Mouse (Mus musculus): ENCODE measurements around the gene Sox21.
A peak's percentile ranks its signal among the peaks of the same experiment; 100 is the strongest.

Sox21 gene

GRCm38 (mm10) chr14:118236886-118237289 is at the start of gene Sox21:
Gene Sox21 (minus strand): TSS chr14:118237030.
- DNase-seq (ENCODE audit: low spot score in 2 of 2), result peak in 1 of 2 experiments; percentile 38

- DNase-seq (ENCODE audit: low spot score in 2 of 2), result no peak
Measured at GRCm38 (mm10) chr14:118286096-118286495, 49.3 kb upstream of the Sox21 start.

GRCm38 (mm10) chr14:118282917-118283316 is 46.1 kb upstream of the Sox21 start:
- DNase-seq (ENCODE audit: low spot score in 2 of 2), result no peak

DNA sequence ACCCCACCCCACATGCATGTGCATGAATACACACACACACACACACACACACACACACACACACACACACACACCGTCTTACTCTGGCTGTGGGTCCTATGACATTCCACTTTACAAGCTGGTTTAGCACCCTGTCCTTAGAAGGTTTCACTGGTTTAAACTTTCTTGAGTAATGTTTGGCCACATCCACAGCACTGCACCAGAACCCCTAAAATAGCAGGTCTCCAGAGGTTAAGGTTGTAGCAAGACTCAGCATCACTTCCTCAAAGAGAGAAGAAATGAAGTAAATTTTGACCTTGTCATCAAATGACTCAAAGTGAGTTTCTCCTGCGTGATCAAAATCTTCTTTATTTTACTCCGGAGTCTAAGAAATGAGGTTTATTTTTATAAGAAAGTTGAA is 45.4 kb upstream of the Sox21 start:
- DNase-seq (ENCODE audit: low spot score in 2 of 2), result no peak

- no peak for DNase-seq (ENCODE audit: low spot score in 2 of 2)
Measured at GRCm38 (mm10) chr14:118277704-118278498, 41.1 kb upstream of the Sox21 start.

- DNase-seq (ENCODE audit: low spot score in 2 of 2), result no peak
Measured at GRCm38 (mm10) chr14:118272594-118273555, 36.0 kb upstream of the Sox21 start.

- DNase-seq (ENCODE audit: low spot score in 2 of 2), result no peak
Measured at GRCm38 (mm10) chr14:118268849-118269248, 32.0 kb upstream of the Sox21 start.

DNA sequence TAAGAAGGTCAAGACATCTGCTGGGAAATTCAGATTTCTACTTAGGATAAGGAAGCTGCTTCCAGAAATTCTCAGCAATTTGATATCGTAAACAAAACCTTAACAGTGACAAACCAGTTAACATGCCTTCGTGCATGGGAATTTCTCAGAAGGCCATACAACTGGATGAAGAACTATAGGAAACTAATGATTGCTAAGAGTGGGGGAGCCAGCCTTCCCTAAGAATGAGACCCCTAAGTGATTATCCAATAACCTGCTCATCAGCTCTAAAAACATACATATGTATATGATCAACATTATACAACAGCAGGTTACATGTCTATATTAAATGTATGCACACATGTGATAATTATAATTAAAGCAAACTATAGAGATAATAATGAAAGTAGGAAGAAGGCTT is 29.8 kb upstream of the Sox21 start, which contains the start of gene Gm9376:
TSS of gene Gm9376 (plus strand) at position 301 of the 400 bp plus-strand sequence.
- DNase-seq (ENCODE audit: low spot score in 2 of 2), result no peak

GRCm38 (mm10) chr14:118253381-118253780 is 16.6 kb upstream of the Sox21 start:
- no peak for DNase-seq (ENCODE audit: low spot score in 2 of 2)

- DNase-seq (ENCODE audit: low spot score in 2 of 2), result no peak
Measured at GRCm38 (mm10) chr14:118241416-118241815, 4.6 kb upstream of the Sox21 start.

DNA sequence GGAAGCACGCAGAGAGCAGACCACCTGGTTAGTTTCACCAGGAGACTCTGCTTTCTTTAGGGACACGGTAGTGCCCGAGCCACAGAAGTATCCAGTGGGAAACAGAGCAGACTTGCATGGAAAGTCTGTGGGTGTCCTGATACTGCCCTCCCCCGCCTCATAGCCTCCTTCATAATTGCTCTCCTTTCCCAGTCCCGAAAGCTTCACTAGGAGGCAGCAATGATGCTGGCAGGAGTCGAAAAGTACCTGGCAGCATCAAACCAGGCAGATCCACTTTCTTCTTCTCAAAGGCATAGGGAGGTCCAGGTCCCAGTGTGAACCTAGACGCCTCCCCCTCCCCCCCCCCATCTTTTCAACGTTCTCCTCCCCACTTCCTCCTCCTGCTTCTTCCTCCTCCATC is 2.5 kb upstream of the Sox21 start:
- no peak for DNase-seq (ENCODE audit: low spot score in 2 of 2)

DNA sequence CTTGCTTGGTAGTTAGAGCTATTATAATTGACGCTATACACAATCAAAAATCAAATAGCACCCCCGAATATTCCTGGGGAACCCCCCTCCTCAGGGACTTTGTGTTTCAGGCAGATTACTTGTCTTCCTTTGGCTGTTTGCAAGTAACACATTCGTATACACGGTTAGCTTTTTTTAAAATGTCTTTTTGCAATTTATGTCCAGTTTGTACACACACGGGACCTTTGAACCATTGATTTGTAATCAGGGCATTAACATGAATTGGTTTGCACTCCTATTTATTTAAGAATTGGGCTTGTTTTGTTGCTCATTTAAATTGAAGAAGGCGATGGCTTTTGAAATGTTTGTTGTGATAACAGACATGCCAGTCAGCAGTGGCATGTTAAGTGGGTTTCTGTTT is 956 bp upstream of the Sox21 start:
- no peak for DNase-seq (ENCODE audit: low spot score in 2 of 2)

DNA sequence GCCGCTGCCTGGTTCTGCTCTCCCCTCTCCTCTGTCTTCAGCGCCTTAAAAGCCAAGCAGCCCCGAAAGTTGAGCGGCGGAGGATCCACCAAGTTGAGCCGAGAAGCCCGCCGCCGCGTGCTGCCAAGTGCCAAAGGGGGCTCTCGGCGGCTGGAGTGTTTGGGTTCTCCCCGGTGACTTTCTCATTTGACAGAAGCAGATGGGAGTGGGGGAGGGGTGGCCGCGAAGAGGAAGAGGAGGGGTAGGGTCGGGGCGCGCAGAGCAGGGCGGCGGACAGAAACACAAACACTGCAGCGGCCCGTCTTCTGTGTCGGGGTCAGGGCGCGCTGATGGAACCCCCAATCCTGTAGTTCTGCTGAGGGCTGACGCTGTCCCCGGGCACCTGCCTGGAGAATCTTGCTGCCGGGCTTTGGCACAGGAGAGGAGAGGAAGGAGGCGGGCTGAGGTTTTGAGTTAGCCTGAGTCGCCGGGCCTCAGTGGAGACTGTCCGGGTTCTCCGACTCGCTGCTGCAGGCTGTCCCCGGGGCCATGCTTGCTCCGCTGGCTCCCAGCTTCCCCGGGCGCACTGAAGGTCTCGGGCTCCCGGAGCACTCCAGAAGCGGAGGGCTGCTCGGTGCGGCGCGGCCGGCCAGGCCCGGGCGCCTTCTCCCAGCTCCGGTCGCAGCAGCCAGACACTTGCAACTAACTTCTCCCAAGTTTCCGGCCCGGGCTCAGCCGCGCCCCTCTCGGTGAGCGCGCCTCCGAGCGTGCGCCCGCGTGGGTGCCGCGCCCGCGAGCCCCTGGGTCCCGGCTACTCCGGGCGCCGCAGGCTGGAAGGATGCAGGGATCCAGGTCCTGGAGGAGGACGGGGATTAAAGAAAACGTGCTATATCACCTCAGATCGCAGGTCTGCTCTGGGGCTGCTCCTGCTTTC is 601 bp downstream of the Sox21 start:
- DNase-seq (ENCODE audit: low spot score in 2 of 2), result no peak

- DNase-seq (ENCODE audit: low spot score in 2 of 2), result no peak
Measured at GRCm38 (mm10) chr14:118235361-118235972, 1.4 kb downstream of the Sox21 start.

GRCm38 (mm10) chr14:118234541-118235210 is 2.2 kb downstream of the Sox21 start:
- no peak for DNase-seq (ENCODE audit: low spot score in 2 of 2)

GRCm38 (mm10) chr14:118233786-118234540 is 2.9 kb downstream of the Sox21 start:
- no peak for DNase-seq (ENCODE audit: low spot score in 2 of 2)

- DNase-seq (ENCODE audit: low spot score in 2 of 2), result no peak
Measured at GRCm38 (mm10) chr14:118232381-118232970, 4.4 kb downstream of the Sox21 start.

GRCm38 (mm10) chr14:118226471-118227155 is 10.2 kb downstream of the Sox21 start:
- no peak for DNase-seq (ENCODE audit: low spot score in 2 of 2)

DNA sequence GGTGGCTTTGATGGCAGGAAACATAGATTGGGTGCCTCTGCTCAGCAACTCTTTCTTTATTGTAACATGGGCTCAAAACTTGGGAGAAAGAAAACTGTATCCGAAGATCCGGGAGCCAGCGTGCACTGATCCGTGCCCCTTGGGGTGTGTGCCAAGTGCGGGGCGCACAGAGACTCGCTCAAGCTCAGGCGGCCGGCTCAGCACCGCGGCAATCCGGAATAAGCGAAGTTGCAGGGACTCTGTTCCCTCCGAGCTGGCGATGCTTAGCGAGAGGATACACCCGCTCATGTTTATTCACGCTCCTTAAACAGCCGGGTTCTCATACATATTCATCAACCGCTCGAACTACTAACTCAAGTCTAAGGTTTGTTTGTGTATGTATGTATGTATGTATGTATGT is 10.9 kb downstream of the Sox21 start:
- DNase-seq (ENCODE audit: low spot score in 2 of 2), result no peak
